Mouse (Mus musculus): ENCODE results near the gene Tmem156.

- TF ChIP-seq CTCF (IDR thresholded peaks at IDR 0.05; ENCODE audit: extremely low read depth, insufficient read depth, low read length), result no peak
- TF ChIP-seq POLR2A (IDR thresholded peaks at IDR 0.05; ENCODE audit: extremely low read depth, insufficient read depth, low read length), result no peak
Measured at GRCm38 (mm10) chr5:65119495-65119894, 27.6 kb upstream of the Tmem156 start.

All from cortical plate, adult 2 months (tissue).